Mouse (Mus musculus) olfactory bulb, adult 2 months (tissue): ENCODE data around the gene Exoc1.

Experiments
- CTCF ChIP-seq: fragments of 200-500 bp; IDR thresholded peaks from 2 replicates; pipeline ENCODE4 v1.5.1; 2012; ENCODE audit warnings: low read depth, mild to moderate bottlenecking, low read length, moderate library complexity; ENCODE audit not compliant: insufficient read depth
- POLR2A ChIP-seq: fragments of 200-500 bp; IDR thresholded peaks from 2 replicates; pipeline ENCODE4 v1.6.1; 2012; ENCODE audit warnings: mild to moderate bottlenecking, low read depth, low read length, moderate library complexity; ENCODE audit not compliant: insufficient read depth

GRCm38 (mm10) chr5:76550426-76550825 lies 21.3 kb downstream of the Exoc1 start:
- TF ChIP-seq POLR2A (no peak), CTCF (no peak)
